Mouse (Mus musculus): ENCODE data around the gene Ptar1. TPM values are rescaled to one million over a fixed set of nuclear protein-coding genes. Genes with fewer than 3 reads are reported as not detected.

The Ptar1 gene
- 1.3 and 1.5 TPM in 2 replicates for polyA plus RNA-seq (2012; rRNA removed)

DNA sequence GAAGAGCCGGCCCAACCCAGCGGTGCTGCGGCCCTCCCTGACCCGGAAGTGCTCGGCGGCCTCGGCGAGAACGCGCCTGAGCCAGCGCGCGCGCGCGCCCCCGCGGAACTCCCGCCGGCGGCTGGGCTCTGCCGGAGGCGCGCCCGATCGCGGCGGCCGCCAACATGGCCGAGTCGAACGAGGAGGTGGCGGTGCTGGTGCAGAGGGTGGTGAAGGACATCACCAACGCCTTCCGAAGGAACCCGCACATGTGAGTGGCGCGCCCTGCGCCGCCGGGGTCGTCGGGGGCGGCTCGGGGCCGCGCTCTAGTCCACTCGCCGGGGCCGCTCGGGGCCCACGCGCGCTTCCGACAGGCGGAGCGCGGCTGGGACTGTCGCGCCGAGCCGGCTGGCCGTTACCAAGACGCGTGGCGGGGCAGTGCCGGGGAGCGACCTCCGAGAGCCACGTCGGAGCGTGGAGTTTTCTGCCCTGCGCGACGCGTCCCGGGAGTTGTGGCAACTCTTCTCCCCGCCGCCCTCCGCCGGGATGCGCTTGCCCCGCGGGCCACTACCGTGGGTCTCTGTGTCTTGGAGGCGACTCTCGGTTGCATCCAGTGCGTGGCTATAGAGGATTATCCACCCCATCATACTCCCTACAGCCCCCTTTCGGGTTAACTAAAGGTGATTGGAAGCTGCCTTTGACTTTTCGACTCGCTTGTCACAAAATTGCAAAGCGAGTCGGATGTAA, at the start of gene Ptar1:
Gene Ptar1 (plus strand): TSS at position 134 of the 726 bp plus-strand sequence.
- under 1% methylated on average over 93 of the region's 93 CpGs for WGBS
- H3K4me3 ChIP-seq (ENCODE audit: extremely low read depth, insufficient read depth, insufficient read length): peak within 1 kb of the TSS; percentile 99
- no peaks in the 10 kb centered on the region; the same call in 1 of the 2 replicates for H3K27me3 ChIP-seq (ENCODE audit: control insufficient read depth, insufficient read depth, low read length)
- H3K36me3 ChIP-seq (ENCODE audit: control insufficient read depth, insufficient read depth, low read length): no peaks in the 10 kb centered on the region
- H3K4me1 ChIP-seq (ENCODE audit: control insufficient read depth, insufficient read depth, insufficient read length): peaks cover 2% of the 10 kb centered on the region
- DNase-seq (ENCODE audit: low read depth in 1 of 2, low spot score in 2 of 2): peak; percentile 69 to 87
- H3K27ac ChIP-seq (ENCODE audit: insufficient read depth, low read length): peak within 1 kb of the TSS; percentile 97
- TF ChIP-seq CTCF (IDR thresholded peaks at IDR 0.05; ENCODE audit: extremely low read depth, insufficient read depth, insufficient read length, insufficient replicate concordance) (peak; percentile 1; the same call in 1 of the 2 replicates), POLR2A (IDR thresholded peaks at IDR 0.05; ENCODE audit: low read depth, low read length) (no peak; the same call in none of the 2 replicates)

DNA sequence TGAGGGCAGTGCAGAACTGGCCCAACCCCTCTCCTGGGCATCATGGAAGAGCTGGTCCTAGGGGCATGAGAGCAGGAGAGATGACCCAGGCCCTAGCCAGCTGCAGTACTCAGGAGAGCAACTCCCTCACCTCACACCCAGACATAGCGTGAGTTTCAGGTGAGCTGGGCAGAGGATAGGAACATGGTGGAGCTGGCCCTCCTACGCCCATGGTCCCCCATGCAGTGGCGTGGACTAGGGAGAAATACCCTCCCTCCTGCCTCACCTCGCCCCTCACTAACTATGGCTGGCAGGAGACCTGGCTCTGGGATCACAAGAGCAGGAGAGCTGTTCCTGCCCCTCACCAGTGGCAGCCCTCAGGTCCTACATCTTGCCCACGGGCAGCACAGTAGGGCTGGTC, 43.4 kb upstream of the Ptar1 start:
- 85% methylated on average over 5 of the region's 5 CpGs for WGBS
- Histone ChIP-seq H3K36me3 (ENCODE audit: control insufficient read depth, insufficient read depth, low read length) (no peaks in the 10 kb centered on the region), H3K27ac (ENCODE audit: insufficient read depth, low read length) (no peak overlapping the region), H3K4me3 (ENCODE audit: extremely low read depth, insufficient read depth, insufficient read length) (no peak overlapping the region), H3K27me3 (ENCODE audit: control insufficient read depth, insufficient read depth, low read length) (no peaks in the 10 kb centered on the region), H3K4me1 (ENCODE audit: control insufficient read depth, insufficient read depth, insufficient read length) (no peaks in the 10 kb centered on the region)
- no peak for DNase-seq (ENCODE audit: low read depth in 1 of 2, low spot score in 2 of 2)
- TF ChIP-seq POLR2A (IDR thresholded peaks at IDR 0.05; ENCODE audit: low read depth, low read length): no peak
- TF ChIP-seq CTCF (IDR thresholded peaks at IDR 0.05; ENCODE audit: extremely low read depth, insufficient read depth, insufficient read length, insufficient replicate concordance): no peak

DNA sequence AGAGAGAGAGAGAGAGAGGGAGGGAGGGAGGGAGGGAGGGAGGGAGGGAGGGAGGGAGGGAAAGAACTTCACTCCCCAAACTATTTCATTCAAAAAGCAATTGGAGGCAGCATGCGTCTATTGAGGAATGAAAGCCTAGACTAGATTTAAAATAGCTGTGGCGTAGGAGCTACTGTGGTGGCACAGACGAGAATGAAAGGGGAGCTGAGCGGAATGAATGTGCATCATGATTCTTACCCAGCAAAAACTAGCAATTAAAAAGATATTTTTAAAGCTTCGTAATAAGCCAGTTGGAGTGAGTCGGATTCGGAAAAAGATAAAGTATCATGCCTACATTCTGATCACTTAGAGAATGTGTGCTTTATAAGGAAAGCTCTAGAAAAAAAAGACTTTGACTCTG, 41.9 kb upstream of the Ptar1 start:
- no peak overlapping the region for H3K27ac ChIP-seq (ENCODE audit: insufficient read depth, low read length)

DNA sequence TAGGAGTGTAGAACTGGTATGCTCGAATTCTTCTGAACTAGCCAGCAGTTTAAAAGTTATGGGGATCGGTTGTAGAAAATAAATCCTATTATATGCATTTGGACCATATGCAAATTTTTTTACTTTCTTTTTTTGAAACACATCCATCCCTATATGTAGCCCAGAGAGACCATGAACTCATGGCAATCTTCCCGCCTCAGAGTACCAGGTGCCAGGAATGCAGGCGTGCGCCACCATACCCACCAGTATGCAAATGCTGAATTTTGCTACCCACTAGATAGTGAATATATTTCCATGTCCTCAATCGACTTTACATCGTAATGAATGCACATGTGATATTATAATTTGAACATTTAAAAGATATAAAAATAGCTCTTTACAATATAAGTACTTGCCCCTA, 39.9 kb upstream of the Ptar1 start:
- Histone ChIP-seq H3K4me3 (ENCODE audit: extremely low read depth, insufficient read depth, insufficient read length) (no peak overlapping the region), H3K27me3 (ENCODE audit: control insufficient read depth, insufficient read depth, low read length) (no peaks in the 10 kb centered on the region), H3K27ac (ENCODE audit: insufficient read depth, low read length) (no peak overlapping the region), H3K4me1 (ENCODE audit: control insufficient read depth, insufficient read depth, insufficient read length) (no peaks in the 10 kb centered on the region), H3K36me3 (ENCODE audit: control insufficient read depth, insufficient read depth, low read length) (no peaks in the 10 kb centered on the region)
- TF ChIP-seq POLR2A (IDR thresholded peaks at IDR 0.05; ENCODE audit: low read depth, low read length) (no peak), CTCF (IDR thresholded peaks at IDR 0.05; ENCODE audit: extremely low read depth, insufficient read depth, insufficient read length, insufficient replicate concordance) (no peak)
- no peak for DNase-seq (ENCODE audit: low read depth in 1 of 2, low spot score in 2 of 2)
- 92% methylated on average over 7 of the region's 7 CpGs for WGBS

More for the DNA sequence above, 41.9 kb upstream of the Ptar1 start:
- DNase-seq (ENCODE audit: low read depth in 1 of 2, low spot score in 2 of 2): no peak
- Histone ChIP-seq H3K4me1 (ENCODE audit: control insufficient read depth, insufficient read depth, insufficient read length) (no peaks in the 10 kb centered on the region), H3K27me3 (ENCODE audit: control insufficient read depth, insufficient read depth, low read length) (no peaks in the 10 kb centered on the region), H3K4me3 (ENCODE audit: extremely low read depth, insufficient read depth, insufficient read length) (no peak overlapping the region), H3K36me3 (ENCODE audit: control insufficient read depth, insufficient read depth, low read length) (no peaks in the 10 kb centered on the region)
- WGBS: 89% methylated on average over 7 of the region's 7 CpGs
- TF ChIP-seq CTCF (IDR thresholded peaks at IDR 0.05; ENCODE audit: extremely low read depth, insufficient read depth, insufficient read length, insufficient replicate concordance) (no peak), POLR2A (IDR thresholded peaks at IDR 0.05; ENCODE audit: low read depth, low read length) (no peak)

DNA sequence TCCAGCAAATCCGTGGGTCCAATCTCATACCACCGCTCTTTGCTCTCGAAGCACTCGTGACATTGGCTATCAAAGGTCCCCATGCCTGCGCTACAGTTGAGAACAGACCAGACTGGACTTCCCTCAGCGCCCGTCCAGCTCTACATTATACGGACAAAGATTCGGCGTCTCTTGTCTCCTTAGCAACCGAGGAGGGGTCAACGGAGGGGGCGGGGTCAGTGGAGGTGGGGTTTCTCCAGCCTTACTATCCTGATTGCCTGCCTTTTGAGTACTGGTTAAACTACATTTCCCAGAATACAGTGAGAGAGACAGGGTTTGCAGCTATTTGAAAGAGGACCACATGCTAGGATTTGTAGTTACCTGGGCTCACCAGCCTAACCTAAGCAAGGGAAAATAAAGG, 34.6 kb upstream of the Ptar1 start, which contains the start of gene 1700028P14Rik:
Gene 1700028P14Rik (minus strand): TSS at position 169 of the 400 bp plus-strand sequence.
- H3K27ac ChIP-seq (ENCODE audit: insufficient read depth, low read length): no peak within 1 kb of the TSS
- no peak within 1 kb of the TSS for H3K4me3 ChIP-seq (ENCODE audit: extremely low read depth, insufficient read depth, insufficient read length)
- no peak for DNase-seq (ENCODE audit: low read depth in 1 of 2, low spot score in 2 of 2)
- H3K4me1 ChIP-seq (ENCODE audit: control insufficient read depth, insufficient read depth, insufficient read length): no peaks in the 10 kb centered on the region
- no peak for TF ChIP-seq POLR2A (IDR thresholded peaks at IDR 0.05; ENCODE audit: low read depth, low read length)
- no peak for TF ChIP-seq CTCF (IDR thresholded peaks at IDR 0.05; ENCODE audit: extremely low read depth, insufficient read depth, insufficient read length, insufficient replicate concordance)
- H3K27me3 ChIP-seq (ENCODE audit: control insufficient read depth, insufficient read depth, low read length): no peaks in the 10 kb centered on the region
- 18% methylated on average over 13 of the region's 13 CpGs for WGBS
- no peaks in the 10 kb centered on the region for H3K36me3 ChIP-seq (ENCODE audit: control insufficient read depth, insufficient read depth, low read length)

DNA sequence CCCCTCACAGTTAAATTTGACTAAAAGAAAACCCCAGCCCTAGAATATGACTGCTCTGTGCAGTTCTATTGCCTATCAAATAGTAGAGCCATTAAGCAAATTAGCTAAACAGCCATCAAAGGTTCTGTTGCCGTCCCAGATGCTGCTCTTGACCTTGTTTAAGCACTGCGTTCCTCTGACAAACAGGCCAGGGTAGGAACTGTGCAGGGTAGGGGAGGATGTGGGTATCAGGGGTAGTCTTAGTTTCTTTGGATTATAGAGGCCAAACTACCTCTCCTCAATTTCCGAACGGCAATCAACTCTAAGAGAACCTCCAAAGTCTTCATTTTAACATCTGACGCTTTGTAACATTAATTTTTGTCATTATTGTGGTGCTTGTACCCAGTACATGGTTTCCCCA, 34.1 kb upstream of the Ptar1 start:
- DNase-seq (ENCODE audit: low read depth in 1 of 2, low spot score in 2 of 2): no peak
- Histone ChIP-seq H3K36me3 (ENCODE audit: control insufficient read depth, insufficient read depth, low read length) (no peaks in the 10 kb centered on the region), H3K27ac (ENCODE audit: insufficient read depth, low read length) (no peak overlapping the region), H3K4me3 (ENCODE audit: extremely low read depth, insufficient read depth, insufficient read length) (no peak overlapping the region), H3K4me1 (ENCODE audit: control insufficient read depth, insufficient read depth, insufficient read length) (no peaks in the 10 kb centered on the region), H3K27me3 (ENCODE audit: control insufficient read depth, insufficient read depth, low read length) (no peaks in the 10 kb centered on the region)
- TF ChIP-seq POLR2A (IDR thresholded peaks at IDR 0.05; ENCODE audit: low read depth, low read length): no peak
- TF ChIP-seq CTCF (IDR thresholded peaks at IDR 0.05; ENCODE audit: extremely low read depth, insufficient read depth, insufficient read length, insufficient replicate concordance): no peak
- 89% methylated on average over 5 of the region's 5 CpGs for WGBS
